34 mouse cellular contexts compared by ENCODE assay signal in the genomic region with DNA sequence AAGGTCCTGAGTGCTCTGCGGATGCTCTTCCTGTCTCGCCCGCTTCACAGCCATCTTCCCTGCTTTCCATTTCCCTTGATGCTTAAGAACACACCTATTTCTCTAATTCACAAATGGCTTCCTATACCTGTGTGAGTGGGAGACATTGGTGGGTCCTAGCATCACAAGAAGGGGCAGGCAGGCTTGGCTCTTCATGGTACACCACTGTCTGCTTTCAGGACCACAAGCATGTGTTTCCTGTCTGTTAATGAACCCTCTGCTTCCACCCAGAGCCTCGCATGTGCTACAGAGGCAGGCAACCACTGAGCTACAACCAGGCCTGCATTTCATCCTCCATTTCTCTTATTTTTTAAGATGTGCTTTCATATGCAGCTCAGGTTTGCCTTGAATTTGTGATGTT.
"Had no signal": no experiment of that assay in that cellular context is flagged by ENCODE, and none has a peak within 500 bp of the region (broad histone marks: within the 10 kb centered on the region; RNA-seq: fewer than 3 reads in every experiment).

No protein-coding gene starts in this region.

- H3K4me3 ChIP-seq: heart, embryonic 12.5 days; heart, embryonic 13.5 days; heart, embryonic 15.5 days; hindbrain, embryonic 10.5 days; hindbrain, embryonic 12.5 days; hindbrain, embryonic 13.5 days; hindbrain, embryonic 15.5 days; intestine, embryonic 15.5 days; kidney, embryonic 15.5 days; layer of hippocampus, adult 2 months; left cerebral cortex, adult 2 months had no signal

- H3K4me2 ChIP-seq: heart, embryonic 12.5 days; heart, embryonic 13.5 days; heart, embryonic 15.5 days; hindbrain, embryonic 12.5 days; hindbrain, embryonic 13.5 days; hindbrain, embryonic 14.5 days; hindbrain, embryonic 15.5 days; intestine, embryonic 15.5 days; kidney, embryonic 15.5 days had no signal

- DNase-seq: heart, postnatal 10 days; heart, postnatal 14 days; heart, postnatal 36 days; heart, postnatal 4 days; kidney, adult 11 months; kidney, adult 18-20 months; kidney, adult 2 months; kidney, adult 8-10 months; kidney, adult 9 months; kidney, postnatal 10 days; kidney, postnatal 14 days; kidney, postnatal 25 days; kidney, postnatal 36 days; kidney, postnatal 4 days; layer of hippocampus, adult 9-11 months; layer of hippocampus, postnatal 36 days had no signal

- H3K4me1 ChIP-seq: hindbrain, embryonic 10.5 days; hindbrain, embryonic 12.5 days; hindbrain, embryonic 13.5 days; hindbrain, embryonic 15.5 days; intestine, embryonic 15.5 days; kidney, embryonic 15.5 days had no signal

- H3K27ac ChIP-seq: heart, embryonic 13.5 days; heart, embryonic 15.5 days; hindbrain, embryonic 10.5 days; hindbrain, embryonic 12.5 days; hindbrain, embryonic 13.5 days; hindbrain, embryonic 14.5 days; hindbrain, embryonic 15.5 days; hindbrain, postnatal 0 days; intestine, embryonic 15.5 days; kidney, embryonic 15.5 days; kidney, postnatal 0 days; layer of hippocampus, adult 2 months; left cerebral cortex, adult 2 months had no signal

- ATAC-seq: hindbrain, embryonic 16.5 days; hindbrain, postnatal 0 days; inflammation-experienced regulatory T-cells, adult 6 months; intestine, embryonic 15.5 days; intestine, embryonic 16.5 days; intestine, postnatal 0 days had no signal

- H3K27me3 ChIP-seq: hindbrain, embryonic 12.5 days; hindbrain, embryonic 13.5 days; hindbrain, embryonic 15.5 days; intestine, embryonic 15.5 days; kidney, embryonic 15.5 days had no signal

- H3K9ac ChIP-seq: heart, embryonic 12.5 days; heart, embryonic 13.5 days; heart, embryonic 15.5 days; hindbrain, embryonic 12.5 days; hindbrain, embryonic 13.5 days; hindbrain, embryonic 14.5 days; hindbrain, embryonic 15.5 days; intestine, embryonic 15.5 days; kidney, embryonic 15.5 days had no signal

- H3K9me3 ChIP-seq: heart, embryonic 15.5 days; hindbrain, embryonic 12.5 days; hindbrain, embryonic 13.5 days; hindbrain, embryonic 15.5 days; intestine, embryonic 15.5 days; kidney, embryonic 15.5 days had no signal
